Mouse (Mus musculus) heart, adult 2 months (tissue): Measurements from ENCODE around the gene Zfp950.

Experiments
- CTCF ChIP-seq: fragments of 200-600 bp; IDR thresholded peaks from 2 replicates; pipeline ENCODE4 v1.8.1; 2022; ENCODE audit warnings: antibody characterized with exemption, mild to moderate bottlenecking, moderate library complexity
- POLR2A ChIP-seq: fragments of 200-500 bp; IDR thresholded peaks from 2 replicates; pipeline ENCODE4 v1.6.1; 2011; ENCODE audit warnings: mild to moderate bottlenecking, low read depth, low read length, control low read depth; ENCODE audit not compliant: insufficient read depth

- TF ChIP-seq CTCF: no peak
- TF ChIP-seq POLR2A: no peak
Observed at GRCm38 (mm10) chr19:61057581-61057980, 83.1 kb downstream of the Zfp950 start.
